Mouse (Mus musculus) liver, embryonic 14.5 days (tissue): Measurements from ENCODE around the gene Rnf185. TPM values are rescaled to one million over a fixed set of nuclear protein-coding genes. Genes with fewer than 3 reads are reported as not detected.

ENCODE experiments used
- ATAC-seq: fragments of 200-750 bp; cut with Nextera tagmentation; 2 replicates; pipeline ENCODE4 v1.8.0; 2017; ENCODE audit warnings: moderate number of reproducible peaks, mild to moderate bottlenecking, moderate library complexity; ENCODE audit not compliant: insufficient read depth
- DNase-seq, 3 experiments: peaks; one replicate each; pipeline ENCODE4 v3.0.0-alpha.2; 2012 to 2013; ENCODE audit warnings: low read depth in 3 of 3, low spot score in 3 of 3
- H3K27ac ChIP-seq: fragments of 300-500 bp; sonication (generic); 2 replicates; pipeline ENCODE4 v1.5.1; 2014; ENCODE audit warnings: moderate library complexity, mild to moderate bottlenecking, control low read depth, inconsistent platforms
- H3K27me3 ChIP-seq: fragments of 300-500 bp; sonication (generic); 2 replicates; pipeline ENCODE4 v1.6.1; 2014; ENCODE audit warnings: mild to moderate bottlenecking, low read length, moderate library complexity; ENCODE audit not compliant: control insufficient read depth, insufficient read depth
- H3K36me3 ChIP-seq: fragments of 300-500 bp; sonication (generic); replicated peaks from 2 replicates; pipeline ENCODE4 v1.6.1; 2014; ENCODE audit warnings: low read depth; ENCODE audit not compliant: control insufficient read depth, insufficient read depth
- H3K4me1 ChIP-seq, 2 experiments: fragments of 200-500 bp in 1 of 2; fragments of 300-500 bp in 1 of 2; sonication (generic) in 1 of 2; replicated peaks; 2 replicates each; pipeline ENCODE4 v1.6.1; 2012 to 2014; ENCODE audit warnings: antibody characterized with exemption in 1 of 2, inconsistent platforms in 1 of 2, low read length in 1 of 2; ENCODE audit not compliant: control insufficient read depth in 2 of 2, insufficient read depth in 2 of 2
- H3K4me2 ChIP-seq: fragments of 300-500 bp; sonication (generic); 2 replicates; pipeline ENCODE4 v1.6.1; 2014; ENCODE audit warnings: low read depth, mild to moderate bottlenecking, control low read depth, moderate library complexity
- H3K4me3 ChIP-seq, 2 experiments: fragments of 200-500 bp in 1 of 2; fragments of 300-500 bp in 1 of 2; sonication (generic) in 1 of 2; 2 replicates each; pipeline ENCODE4 v1.5.1; 2012 to 2014; ENCODE audit warnings: low read depth in 2 of 2, low read length in 2 of 2, mild to moderate bottlenecking in 2 of 2, control low read depth in 1 of 2, inconsistent platforms in 1 of 2, moderate library complexity in 1 of 2; ENCODE audit not compliant: insufficient read depth in 1 of 2
- H3K9ac ChIP-seq: fragments of 300-500 bp; sonication (generic); replicated peaks from 2 replicates; pipeline ENCODE4 v1.6.1; 2014; ENCODE audit warnings: mild to moderate bottlenecking, control low read depth, moderate library complexity
- H3K9me3 ChIP-seq: fragments of 300-500 bp; sonication (generic); 2 replicates; pipeline ENCODE4 v1.6.1; 2016; ENCODE audit warnings: low read length, mixed read lengths; ENCODE audit not compliant: control insufficient read depth
- CTCF ChIP-seq: IDR thresholded peaks from 2 replicates; pipeline ENCODE4 v1.5.1; 2016; ENCODE audit warnings: antibody characterized with exemption, low read depth, control low read depth
- EP300 ChIP-seq: IDR thresholded peaks from 2 replicates; pipeline ENCODE4 v1.6.1; 2016; ENCODE audit warnings: antibody characterized with exemption, low read depth
- WGBS: fragments of 180-500 bp; shearing (Covaris S2); extraction: QIAGEN DNeasy Blood & Tissue Kit; methylation state at CpG from one replicate; pipeline ENCODE4 v1.1.7; 2014; ENCODE audit not compliant: insufficient replicate concordance; 5-methylcytosine and 5-hydroxymethylcytosine counted together
- polyA plus RNA-seq, 2 experiments: library from polyadenylated mRNA; depleted of rRNA in 1 of 2; stranded (reverse) in 1 of 2; unstranded in 1 of 2; fragments of >200 nt; fragmentation: Nextera tagmentation in 1 of 2; extraction: Ambion mirVana in 1 of 2; gene quantifications; 2 replicates each; pipeline versions ENCODE4 v1.2.1 to v1.2.3; 2012 to 2014

Rnf185 gene
- polyA plus RNA-seq, 2 experiments = 5.5 to 8.5 TPM

DNA sequence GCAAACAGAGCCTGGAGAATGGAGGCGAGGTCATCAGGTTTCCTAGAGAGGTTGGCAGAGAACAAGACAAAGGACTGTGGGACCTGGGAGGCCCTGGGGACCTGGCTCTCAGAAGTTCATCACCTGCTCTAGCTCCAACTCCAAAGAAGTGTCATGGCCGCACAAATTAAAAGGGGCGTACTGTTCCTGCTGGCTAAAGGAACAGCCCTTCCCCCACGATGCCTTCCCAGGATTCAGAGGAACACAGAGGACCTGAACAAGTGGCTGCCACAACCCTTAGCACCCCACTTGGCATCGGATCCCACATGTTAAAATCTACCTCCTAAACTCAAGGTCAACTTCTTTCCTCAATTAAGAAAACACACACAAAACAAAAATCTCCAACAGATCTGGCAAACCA lies 82.7 kb downstream of the Rnf185 start:
- H3K9ac ChIP-seq = no peak overlapping the region
- WGBS = 71% methylated on average over 5 of the region's 5 CpGs
- no peak for ATAC-seq
- no peak for DNase-seq
- H3K9me3 ChIP-seq = no peaks in the 10 kb centered on the region
- H3K36me3 ChIP-seq = no peaks in the 10 kb centered on the region
- H3K4me3 ChIP-seq = no peak overlapping the region
- no peak for TF ChIP-seq CTCF
- TF ChIP-seq EP300 = no peak
- H3K4me2 ChIP-seq = no peak overlapping the region
- H3K4me1 ChIP-seq = peaks cover 0 to 5% of the 10 kb centered on the region in 2 experiments; a peak in 2 of 4 replicates
- no peaks in the 10 kb centered on the region for H3K27me3 ChIP-seq
- no peak overlapping the region for H3K27ac ChIP-seq

DNA sequence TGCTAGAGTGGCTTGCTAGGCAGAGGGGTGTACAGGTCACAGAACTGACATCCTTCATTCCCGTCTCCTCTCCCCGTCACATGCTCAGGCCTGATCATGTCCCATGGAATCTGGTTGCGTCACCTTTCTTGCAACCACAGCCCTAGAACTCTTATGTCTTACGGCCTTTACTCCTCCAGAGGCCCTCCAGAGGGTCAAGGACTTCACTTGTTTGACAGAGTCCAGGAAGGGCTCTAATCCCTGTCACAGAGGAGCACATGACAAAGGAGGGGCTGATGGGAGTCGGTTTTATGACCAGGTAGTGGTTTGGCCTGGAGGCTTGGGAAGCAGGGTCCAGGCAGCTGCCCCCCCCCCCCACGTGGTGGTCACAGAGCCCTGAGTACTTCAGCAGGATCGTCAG lies 83.2 kb downstream of the Rnf185 start:
- TF ChIP-seq CTCF (no peak), EP300 (no peak)
- Histone ChIP-seq H3K36me3 (no peaks in the 10 kb centered on the region), H3K4me1 (peaks cover 0 to 5% of the 10 kb centered on the region in 2 experiments; a peak in 2 of 4 replicates), H3K4me2 (no peak overlapping the region), H3K27ac (no peak overlapping the region), H3K9me3 (no peaks in the 10 kb centered on the region), H3K4me3 (no peak overlapping the region), H3K9ac (no peak overlapping the region), H3K27me3 (no peaks in the 10 kb centered on the region)
- DNase-seq (no peak), ATAC-seq (no peak)
- WGBS = 65% methylated on average over 7 of the region's 7 CpGs

DNA sequence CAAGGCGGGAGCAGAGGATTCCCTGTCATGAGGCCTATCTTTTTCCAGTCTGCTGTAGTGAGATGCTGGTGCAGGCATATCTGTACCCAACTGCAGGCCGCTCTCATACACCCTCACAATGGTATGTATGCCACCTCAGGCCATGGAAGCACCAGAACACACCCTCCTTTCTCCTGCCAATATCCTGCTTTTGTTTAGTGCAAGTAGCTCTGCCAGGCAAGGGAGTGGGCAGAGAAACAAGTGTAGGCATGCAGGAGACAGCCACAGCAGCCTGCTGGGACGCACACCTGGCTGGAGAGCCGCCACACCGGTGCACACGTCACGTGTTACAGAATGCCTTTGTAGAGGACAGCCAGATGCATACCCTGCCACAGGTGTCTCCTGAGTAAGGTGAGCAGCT lies 85.8 kb downstream of the Rnf185 start:
- no peak for TF ChIP-seq CTCF
- TF ChIP-seq EP300 = no peak
- WGBS = 83% methylated on average over 7 of the region's 7 CpGs
- no peak overlapping the region for H3K4me2 ChIP-seq
- DNase-seq = no peak
- H3K4me1 ChIP-seq = peaks cover 0 to under 1% of the 10 kb centered on the region in 2 experiments; a peak in 1 of 4 replicates
- no peaks in the 10 kb centered on the region for H3K9me3 ChIP-seq
- H3K27me3 ChIP-seq = no peaks in the 10 kb centered on the region
- no peak overlapping the region for H3K27ac ChIP-seq
- no peak overlapping the region for H3K4me3 ChIP-seq
- no peak overlapping the region for H3K9ac ChIP-seq
- no peaks in the 10 kb centered on the region for H3K36me3 ChIP-seq
- no peak for ATAC-seq

Other genes starting within 250 kb of the Rnf185 start
- gene Eif4enif1, start 250.0 kb downstream of the Rnf185 start, polyA plus RNA-seq (2012; rRNA removed) = 33.2 and 35.9 TPM in 2 replicates
- gene Eif4enif1, start 250.0 kb downstream of the Rnf185 start, polyA plus RNA-seq (2014; fragmentation: Nextera tagmentation; extraction: Ambion mirVana) = 20.9 and 22.3 TPM in 2 replicates
- 24.6 and 38.4 TPM in 2 replicates for gene Drg1, start 185.9 kb downstream of the Rnf185 start, polyA plus RNA-seq (2012; rRNA removed)
- 112 and 118 TPM in 2 replicates for gene Drg1, start 185.9 kb downstream of the Rnf185 start, polyA plus RNA-seq (2014; fragmentation: Nextera tagmentation; extraction: Ambion mirVana)
- 15.2 and 16.2 TPM in 2 replicates for gene Patz1, start 163.5 kb downstream of the Rnf185 start, polyA plus RNA-seq (2012; rRNA removed)
- gene Patz1, start 163.5 kb downstream of the Rnf185 start, polyA plus RNA-seq (2014; fragmentation: Nextera tagmentation; extraction: Ambion mirVana) = 11.6 and 12.7 TPM in 2 replicates
- gene Pik3ip1, start 122.0 kb downstream of the Rnf185 start, polyA plus RNA-seq (2012; rRNA removed) = 0.79 and 0.96 TPM in 2 replicates
- 0.42 and 0.94 TPM in 2 replicates for gene Pik3ip1, start 122.0 kb downstream of the Rnf185 start, polyA plus RNA-seq (2014; fragmentation: Nextera tagmentation; extraction: Ambion mirVana)
- gene Limk2, start 43.2 kb downstream of the Rnf185 start, polyA plus RNA-seq (2012; rRNA removed) = 7.1 and 7.4 TPM in 2 replicates
- gene Limk2, start 43.2 kb downstream of the Rnf185 start, polyA plus RNA-seq (2014; fragmentation: Nextera tagmentation; extraction: Ambion mirVana) = 7.0 and 9.5 TPM in 2 replicates
- gene Pla2g3, start 35.9 kb upstream of the Rnf185 start, polyA plus RNA-seq (2012; rRNA removed) = 0.06 and 0.11 TPM in 2 replicates
- 0.04 and 0.13 TPM in 2 replicates for gene Pla2g3, start 35.9 kb upstream of the Rnf185 start, polyA plus RNA-seq (2014; fragmentation: Nextera tagmentation; extraction: Ambion mirVana)
- gene Inpp5j, start 52.5 kb upstream of the Rnf185 start, polyA plus RNA-seq (2012; rRNA removed) = 0.23 and 0.31 TPM in 2 replicates
- 0.27 and 0.38 TPM in 2 replicates for gene Inpp5j, start 52.5 kb upstream of the Rnf185 start, polyA plus RNA-seq (2014; fragmentation: Nextera tagmentation; extraction: Ambion mirVana)
- 8.5 and 12.2 TPM in 2 replicates for gene Selenom, start 62.3 kb upstream of the Rnf185 start, polyA plus RNA-seq (2012; rRNA removed)
- 9.4 and 10.3 TPM in 2 replicates for gene Selenom, start 62.3 kb upstream of the Rnf185 start, polyA plus RNA-seq (2014; fragmentation: Nextera tagmentation; extraction: Ambion mirVana)
- gene Smtn, start 88.2 kb upstream of the Rnf185 start, polyA plus RNA-seq (2012; rRNA removed) = 3.3 and 4.5 TPM in 2 replicates
- 7.4 and 8.7 TPM in 2 replicates for gene Smtn, start 88.2 kb upstream of the Rnf185 start, polyA plus RNA-seq (2014; fragmentation: Nextera tagmentation; extraction: Ambion mirVana)
- 3.9 and 5.6 TPM in 2 replicates for gene Morc2a, start 196.8 kb upstream of the Rnf185 start, polyA plus RNA-seq (2012; rRNA removed)
- 3.2 and 4.2 TPM in 2 replicates for gene Morc2a, start 196.8 kb upstream of the Rnf185 start, polyA plus RNA-seq (2014; fragmentation: Nextera tagmentation; extraction: Ambion mirVana)